Mouse (Mus musculus) ES-E14 (cell line): ENCODE measurements around the gene Msh3. TPM values are rescaled to one million over a fixed set of nuclear protein-coding genes. Genes with fewer than 3 reads are reported as not detected.

ENCODE experiments used
- DNase-seq: peaks from one replicate; pipeline ENCODE4 v3.0.0-alpha.2; 2013; ENCODE audit warnings: low read depth, low spot score
- H3K27ac ChIP-seq: 2 replicates; pipeline ENCODE4 v1.5.1; 2012; ENCODE audit warnings: low read depth, mild to moderate bottlenecking, low read length, moderate library complexity, mixed read lengths; ENCODE audit not compliant: poor library complexity, insufficient read depth, severe bottlenecking
- H3K36me3 ChIP-seq: 2 replicates; pipeline ENCODE4 v1.6.1; 2012; ENCODE audit warnings: mild to moderate bottlenecking, low read length, moderate library complexity, mixed read lengths; ENCODE audit not compliant: control insufficient read depth, poor library complexity, insufficient read depth, severe bottlenecking
- H3K4me1 ChIP-seq, 2 experiments: fragments of 150-350 bp in 1 of 2; sonication (generic) in 1 of 2; 2 replicates each; pipeline ENCODE4 v1.6.1; 2012; ENCODE audit warnings: low read length in 2 of 2, mild to moderate bottlenecking in 1 of 2, mixed read lengths in 1 of 2; ENCODE audit not compliant: control insufficient read depth in 2 of 2, insufficient read depth in 2 of 2, poor library complexity in 1 of 2
- H3K4me3 ChIP-seq, 2 experiments: fragments of 150-350 bp in 1 of 2; sonication (generic) in 1 of 2; 2 replicates each; pipeline ENCODE4 v1.5.1; 2012; ENCODE audit warnings: low read length in 2 of 2, low read depth in 1 of 2, mild to moderate bottlenecking in 1 of 2, mixed read lengths in 1 of 2; ENCODE audit not compliant: insufficient read depth in 1 of 2, poor library complexity in 1 of 2, severe bottlenecking in 1 of 2
- H3K9ac ChIP-seq: 2 replicates; pipeline ENCODE4 v1.6.1; 2012; ENCODE audit warnings: low read depth, mild to moderate bottlenecking, low read length, mixed read lengths; ENCODE audit not compliant: poor library complexity, insufficient read depth, severe bottlenecking
- H3K9me3 ChIP-seq: fragments of 150-350 bp; sonication (generic); 2 replicates; pipeline ENCODE4 v1.6.1; 2012; ENCODE audit warnings: low read depth, mild to moderate bottlenecking, low read length; ENCODE audit not compliant: control insufficient read depth, insufficient read depth
- CHD2 ChIP-seq: IDR thresholded peaks from 2 replicates; pipeline ENCODE4 v1.6.1; 2014; ENCODE audit warnings: mild to moderate bottlenecking, low read depth, low read length, inconsistent platforms
- HCFC1 ChIP-seq: IDR thresholded peaks from 2 replicates; pipeline ENCODE4 v1.6.1; 2012; ENCODE audit warnings: low read length, inconsistent platforms, borderline replicate concordance; ENCODE audit not compliant: insufficient read depth
- MAFK ChIP-seq: IDR thresholded peaks from 2 replicates; pipeline ENCODE4 v1.6.1; 2014; ENCODE audit warnings: mild to moderate bottlenecking, low read depth, low read length, inconsistent platforms; ENCODE audit not compliant: insufficient read depth
- ZC3H11A ChIP-seq: IDR thresholded peaks from 2 replicates; pipeline ENCODE4 v1.6.1; 2012; ENCODE audit warnings: low read depth, mild to moderate bottlenecking, inconsistent platforms, low read length, borderline replicate concordance
- ZNF384 ChIP-seq: IDR thresholded peaks from 2 replicates; pipeline ENCODE4 v1.6.1; 2012; ENCODE audit warnings: low read depth, low read length, inconsistent platforms
- in situ Hi-C, 2 experiments: fragments of 600-800 bp; cut with MboI; formaldehyde crosslinking; loops; one replicate each; pipeline ENCODE4 v1.15.1; 2025; ENCODE audit warnings: low sequenced_read_pairs in 2 of 2, inconsistent platforms in 1 of 2; ENCODE audit not compliant: unreplicated experiment in 2 of 2
- total RNA-seq: library from RNA; depleted of rRNA; stranded (reverse); fragments of 300-350 nt; gene quantifications from 2 replicates; pipeline ENCODE4 v1.2.3, GENCODE M21; 2012

Msh3 gene
- total RNA-seq, 1 experiment: 33.0 TPM

GRCm38 (mm10) chr13:92244731-92245130 is 110.1 kb downstream of the Msh3 start:
- in situ Hi-C loops: no loop called here
- Histone ChIP-seq H3K9ac (no peak overlapping the region), H3K9me3 (no peaks in the 10 kb centered on the region), H3K27ac (no peak overlapping the region), H3K4me1 (no peaks in the 10 kb centered on the region), H3K36me3 (peaks cover 2% of the 10 kb centered on the region; the same call in 1 of the 2 replicates), H3K4me3 (no peak overlapping the region)
- no peak for TF ChIP-seq CHD2
- no peak for TF ChIP-seq ZC3H11A
- TF ChIP-seq ZNF384: no peak
- no peak for TF ChIP-seq MAFK
- TF ChIP-seq HCFC1: no peak
- DNase-seq: no peak

GRCm38 (mm10) chr13:92241426-92241825 is 113.4 kb downstream of the Msh3 start:
- Histone ChIP-seq H3K4me3 (no peak overlapping the region), H3K36me3 (peaks cover 6% of the 10 kb centered on the region), H3K27ac (no peak overlapping the region), H3K9me3 (no peaks in the 10 kb centered on the region), H3K4me1 (no peaks in the 10 kb centered on the region), H3K9ac (no peak overlapping the region)
- in situ Hi-C loops: no loop called here
- TF ChIP-seq MAFK: 0 out of 2 replicates have a peak, but pooled peaks have one; percentile 24
- TF ChIP-seq HCFC1: no peak
- DNase-seq: no peak

- TF ChIP-seq ZC3H11A: no peak
- no peak for TF ChIP-seq MAFK
- TF ChIP-seq HCFC1: no peak
- TF ChIP-seq ZNF384: no peak
- TF ChIP-seq CHD2: no peak
- Histone ChIP-seq H3K36me3 (peaks cover 4% of the 10 kb centered on the region), H3K4me1 (no peaks in the 10 kb centered on the region), H3K4me3 (no peak overlapping the region), H3K9ac (no peak overlapping the region), H3K27ac (no peak overlapping the region), H3K9me3 (no peaks in the 10 kb centered on the region)
- DNase-seq: no peak
- in situ Hi-C loops: no loop called here
These were observed 116.9 kb downstream of the Msh3 start for GRCm38 (mm10) chr13:92237887-92238286.

GRCm38 (mm10) chr13:92237016-92237415 is 117.8 kb downstream of the Msh3 start:
- H3K9me3 ChIP-seq: no peaks in the 10 kb centered on the region
- no peaks in the 10 kb centered on the region for H3K4me1 ChIP-seq
- H3K9ac ChIP-seq: no peak overlapping the region
- no peak overlapping the region for H3K4me3 ChIP-seq
- H3K36me3 ChIP-seq: peaks cover 4% of the 10 kb centered on the region
- H3K27ac ChIP-seq: no peak overlapping the region
- in situ Hi-C loops: no loop called here
- DNase-seq: no peak
- no peak for TF ChIP-seq ZC3H11A
- no peak for TF ChIP-seq ZNF384
- TF ChIP-seq CHD2: no peak
- no peak for TF ChIP-seq MAFK
- no peak for TF ChIP-seq HCFC1
